Mouse (Mus musculus) kidney, embryonic 15.5 days (tissue): ENCODE measurements around the gene Zbtb38. TPM values are rescaled to one million over a fixed set of nuclear protein-coding genes. Genes with fewer than 3 reads are reported as not detected.
A peak's percentile ranks its signal among the peaks of the same experiment; 100 is the strongest.

Experiments used
- ATAC-seq: fragments of 200-750 bp; cut with Nextera tagmentation; replicated peaks from 2 replicates; pipeline ENCODE4 v1.8.0; 2017; ENCODE audit warnings: moderate TSS enrichment; ENCODE audit not compliant: low FRiP score
- H3K27ac ChIP-seq: fragments of 300-500 bp; sonication (generic); 2 replicates; pipeline ENCODE4 v1.5.1; 2015; ENCODE audit warnings: mild to moderate bottlenecking, inconsistent platforms
- H3K27me3 ChIP-seq: fragments of 300-500 bp; sonication (generic); 2 replicates; pipeline ENCODE4 v1.6.1; 2015; ENCODE audit warnings: inconsistent platforms
- H3K36me3 ChIP-seq: fragments of 300-500 bp; sonication (generic); 2 replicates; pipeline ENCODE4 v1.6.1; 2015; ENCODE audit warnings: inconsistent platforms
- H3K4me1 ChIP-seq: fragments of 300-500 bp; sonication (generic); 2 replicates; pipeline ENCODE4 v1.6.1; 2015; ENCODE audit warnings: inconsistent platforms
- H3K4me2 ChIP-seq: fragments of 300-500 bp; sonication (generic); 2 replicates; pipeline ENCODE4 v1.6.1; 2015; ENCODE audit warnings: moderate library complexity, mild to moderate bottlenecking, inconsistent platforms
- H3K4me3 ChIP-seq: fragments of 300-500 bp; sonication (generic); replicated peaks from 2 replicates; pipeline ENCODE4 v1.5.1; 2015; ENCODE audit warnings: mild to moderate bottlenecking, inconsistent platforms
- H3K9ac ChIP-seq: fragments of 300-500 bp; sonication (generic); 2 replicates; pipeline ENCODE4 v1.6.1; 2015; ENCODE audit warnings: mild to moderate bottlenecking, inconsistent platforms
- H3K9me3 ChIP-seq: fragments of 300-500 bp; sonication (generic); replicated peaks from 2 replicates; pipeline ENCODE4 v1.6.1; 2016; ENCODE audit warnings: inconsistent platforms
- WGBS: fragments of 180-500 bp; shearing (Covaris S2); methylation state at CpG from one replicate; pipeline ENCODE4 v1.1.7; 2015; ENCODE audit warnings: mixed read lengths; 5-methylcytosine and 5-hydroxymethylcytosine counted together
- polyA plus RNA-seq: library from polyadenylated mRNA; unstranded; fragments of >200 nt; fragmentation: Nextera tagmentation; extraction: Ambion mirVana; gene quantifications from 2 replicates; pipeline ENCODE4 v1.2.1, GENCODE M21; 2015

Gene Zbtb38
- polyA plus RNA-seq, 1 experiment from 2014 or later: 20.6 TPM

- Histone ChIP-seq H3K9me3 (no peaks in the 10 kb centered on the region), H3K36me3 (no peaks in the 10 kb centered on the region), H3K27ac (no peak overlapping the region), H3K4me2 (no peak overlapping the region), H3K4me3 (no peak overlapping the region), H3K27me3 (no peaks in the 10 kb centered on the region), H3K9ac (no peak overlapping the region), H3K4me1 (peaks cover 36% of the 10 kb centered on the region)
- WGBS: 75% methylated on average over 5 of the region's 5 CpGs
- ATAC-seq: no peak
These were observed 30.6 kb upstream of the Zbtb38 start for GRCm38 (mm10) chr9:96783258-96783657.

DNA sequence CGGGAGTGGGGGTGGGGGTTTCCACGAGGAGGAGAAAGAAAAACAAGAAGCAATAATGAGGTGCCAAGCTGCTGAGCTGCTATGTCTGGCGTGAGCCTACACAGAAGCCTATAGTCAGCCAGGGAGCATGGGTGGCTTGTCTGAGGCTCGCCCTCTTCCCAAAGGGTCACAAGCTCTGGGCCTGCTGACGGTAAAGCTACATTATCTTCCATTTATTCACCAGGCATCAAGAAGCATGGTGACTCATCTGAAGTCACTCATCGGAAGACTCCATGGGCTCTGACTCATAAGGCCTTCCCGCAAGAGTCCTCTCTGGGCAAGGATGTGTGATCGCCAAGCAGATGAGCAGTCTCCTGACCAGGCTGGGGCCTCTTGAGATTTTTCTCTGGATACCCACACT is 29.4 kb upstream of the Zbtb38 start:
- H3K4me2 ChIP-seq: no peak overlapping the region
- no peak overlapping the region for H3K27ac ChIP-seq
- 63% methylated on average over 8 of the region's 8 CpGs for WGBS
- no peak for ATAC-seq
- H3K36me3 ChIP-seq: no peaks in the 10 kb centered on the region
- H3K9me3 ChIP-seq: no peaks in the 10 kb centered on the region
- no peaks in the 10 kb centered on the region for H3K27me3 ChIP-seq
- H3K4me3 ChIP-seq: no peak overlapping the region
- no peak overlapping the region for H3K9ac ChIP-seq
- peaks cover 25% of the 10 kb centered on the region for H3K4me1 ChIP-seq

DNA sequence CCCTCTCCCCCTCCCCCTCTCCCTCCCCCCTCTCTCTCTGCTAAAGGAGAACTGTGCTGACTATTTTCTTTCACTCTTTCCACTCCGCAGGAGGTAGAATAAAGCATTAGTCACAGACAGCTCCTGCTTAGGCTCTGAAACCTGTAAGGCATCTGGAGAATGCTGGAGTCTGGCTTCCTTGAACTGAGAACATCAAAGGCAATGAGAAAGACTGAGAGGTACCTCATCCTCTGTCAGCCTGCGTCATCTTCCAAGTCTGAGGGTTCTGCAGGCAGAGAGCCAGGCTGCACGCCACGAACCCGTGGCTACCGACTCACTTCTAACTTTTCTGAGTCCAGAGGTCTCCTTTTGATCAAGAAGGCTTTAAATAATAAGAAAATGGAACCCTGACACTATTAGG is 20.5 kb upstream of the Zbtb38 start:
- WGBS: 7% methylated on average over 6 of the region's 6 CpGs
- Histone ChIP-seq H3K9ac (no peak overlapping the region), H3K9me3 (no peaks in the 10 kb centered on the region), H3K4me2 (peak overlapping the region; percentile 31; the same call in 1 of the 2 replicates), H3K4me3 (no peak overlapping the region), H3K27me3 (0 out of 2 replicates have a peak, but pooled peaks cover 3% of the 10 kb centered on the region), H3K36me3 (no peaks in the 10 kb centered on the region), H3K27ac (no peak overlapping the region), H3K4me1 (peaks cover 8% of the 10 kb centered on the region; the same call in 1 of the 2 replicates)
- no peak for ATAC-seq

GRCm38 (mm10) chr9:96770443-96770842 is 17.8 kb upstream of the Zbtb38 start:
- H3K27ac ChIP-seq: no peak overlapping the region
- H3K4me3 ChIP-seq: no peak overlapping the region
- no peak overlapping the region for H3K9ac ChIP-seq
- no peaks in the 10 kb centered on the region for H3K36me3 ChIP-seq
- no peaks in the 10 kb centered on the region for H3K9me3 ChIP-seq
- H3K27me3 ChIP-seq: 0 out of 2 replicates have a peak, but pooled peaks cover 3% of the 10 kb centered on the region
- no peak overlapping the region for H3K4me2 ChIP-seq
- 51% methylated on average over 3 of the region's 3 CpGs for WGBS
- peaks cover 10% of the 10 kb centered on the region for H3K4me1 ChIP-seq
- no peak for ATAC-seq

DNA sequence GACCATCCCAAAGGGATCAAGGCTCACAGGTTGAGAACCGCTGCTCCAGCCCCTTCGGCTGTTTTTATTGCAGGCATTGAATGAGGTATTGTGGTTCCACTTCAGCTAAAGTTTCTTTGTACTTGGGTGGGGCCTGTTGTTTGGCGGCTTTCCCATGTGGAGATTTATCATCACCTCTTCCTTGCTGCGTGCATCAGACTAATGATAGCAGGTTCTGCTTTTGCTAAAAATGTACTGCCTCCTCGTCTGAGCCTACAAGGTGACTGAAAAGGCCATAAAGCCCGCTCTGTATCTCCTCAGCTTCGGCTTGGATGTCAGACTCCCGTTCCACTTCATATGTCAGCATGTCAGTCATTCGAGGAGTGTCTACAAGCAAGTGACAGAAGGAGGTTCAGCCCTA is 17.0 kb upstream of the Zbtb38 start:
- ATAC-seq: no peak
- H3K36me3 ChIP-seq: no peaks in the 10 kb centered on the region
- peaks cover 12% of the 10 kb centered on the region for H3K4me1 ChIP-seq
- H3K9ac ChIP-seq: no peak overlapping the region
- 58% methylated on average over 9 of the region's 9 CpGs for WGBS
- no peak overlapping the region for H3K4me2 ChIP-seq
- H3K4me3 ChIP-seq: no peak overlapping the region
- no peaks in the 10 kb centered on the region for H3K9me3 ChIP-seq
- no peak overlapping the region for H3K27ac ChIP-seq
- 0 out of 2 replicates have a peak, but pooled peaks cover 3% of the 10 kb centered on the region for H3K27me3 ChIP-seq

GRCm38 (mm10) chr9:96767874-96768273 is 15.2 kb upstream of the Zbtb38 start:
- H3K27me3 ChIP-seq: 0 out of 2 replicates have a peak, but pooled peaks cover 3% of the 10 kb centered on the region
- H3K4me2 ChIP-seq: no peak overlapping the region
- peaks cover 4% of the 10 kb centered on the region; the same call in 1 of the 2 replicates for H3K4me1 ChIP-seq
- no peak for ATAC-seq
- no peak overlapping the region for H3K9ac ChIP-seq
- H3K9me3 ChIP-seq: no peaks in the 10 kb centered on the region
- H3K4me3 ChIP-seq: no peak overlapping the region
- H3K27ac ChIP-seq: no peak overlapping the region
- no peaks in the 10 kb centered on the region for H3K36me3 ChIP-seq

GRCm38 (mm10) chr9:96766078-96766477 is 13.4 kb upstream of the Zbtb38 start:
- ATAC-seq: no peak
- Histone ChIP-seq H3K36me3 (no peaks in the 10 kb centered on the region), H3K27ac (no peak overlapping the region), H3K4me1 (peaks cover 4% of the 10 kb centered on the region; the same call in 1 of the 2 replicates), H3K9ac (no peak overlapping the region), H3K27me3 (no peaks in the 10 kb centered on the region), H3K4me2 (no peak overlapping the region), H3K4me3 (no peak overlapping the region), H3K9me3 (no peaks in the 10 kb centered on the region)

GRCm38 (mm10) chr9:96765410-96765809 is 12.8 kb upstream of the Zbtb38 start:
- peak; percentile 66; the same call in 1 of the 2 replicates for ATAC-seq

GRCm38 (mm10) chr9:96763847-96764631 is 11.4 kb upstream of the Zbtb38 start:
- no peaks in the 10 kb centered on the region for H3K27me3 ChIP-seq
- WGBS: 83% methylated on average over 9 of the region's 9 CpGs
- no peak overlapping the region for H3K4me2 ChIP-seq
- ATAC-seq: no peak
- no peak overlapping the region for H3K4me3 ChIP-seq
- peaks cover 6% of the 10 kb centered on the region; the same call in 1 of the 2 replicates for H3K4me1 ChIP-seq
- H3K36me3 ChIP-seq: no peaks in the 10 kb centered on the region
- no peak overlapping the region for H3K27ac ChIP-seq
- no peak overlapping the region for H3K9ac ChIP-seq
- H3K9me3 ChIP-seq: no peaks in the 10 kb centered on the region

More at GRCm38 (mm10) chr9:96765410-96765809, 12.8 kb upstream of the Zbtb38 start:
- no peaks in the 10 kb centered on the region for H3K27me3 ChIP-seq
- no peaks in the 10 kb centered on the region for H3K9me3 ChIP-seq
- H3K4me3 ChIP-seq: no peak overlapping the region
- H3K36me3 ChIP-seq: no peaks in the 10 kb centered on the region
- no peak overlapping the region for H3K4me2 ChIP-seq
- no peak overlapping the region for H3K9ac ChIP-seq
- H3K27ac ChIP-seq: no peak overlapping the region
- peaks cover 4% of the 10 kb centered on the region; the same call in 1 of the 2 replicates for H3K4me1 ChIP-seq
- WGBS: 43% methylated on average over 5 of the region's 5 CpGs

DNA sequence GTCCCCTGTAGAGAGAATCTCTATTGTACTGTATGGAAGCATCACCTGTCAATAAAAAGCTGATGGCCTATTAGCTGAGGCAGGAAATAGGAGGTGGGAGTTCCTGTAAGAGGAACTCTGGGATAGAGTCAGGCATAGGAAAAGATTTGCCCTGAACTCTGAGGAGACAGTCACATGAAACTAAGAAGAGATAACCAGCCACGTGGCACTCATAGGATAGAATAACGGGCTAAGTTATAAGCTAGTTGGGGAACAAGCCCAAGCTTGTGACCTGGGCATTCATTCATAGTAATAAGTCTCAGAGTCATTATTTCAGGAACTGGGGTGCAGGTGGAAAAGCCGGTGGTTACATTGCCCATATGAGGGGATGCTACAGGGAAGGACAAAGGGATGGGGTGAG is 10.4 kb upstream of the Zbtb38 start:
- ATAC-seq: no peak
- no peak overlapping the region for H3K27ac ChIP-seq
- no peak overlapping the region for H3K4me2 ChIP-seq
- H3K9me3 ChIP-seq: no peaks in the 10 kb centered on the region
- no peak overlapping the region for H3K9ac ChIP-seq
- peaks cover 13% of the 10 kb centered on the region for H3K4me1 ChIP-seq
- WGBS: 91% methylated on average over 3 of the region's 3 CpGs
- no peak overlapping the region for H3K4me3 ChIP-seq
- H3K36me3 ChIP-seq: no peaks in the 10 kb centered on the region
- H3K27me3 ChIP-seq: no peaks in the 10 kb centered on the region

GRCm38 (mm10) chr9:96758749-96759597 is 6.3 kb upstream of the Zbtb38 start:
- Histone ChIP-seq H3K9ac (0 out of 2 replicates have a peak overlapping the region, but pooled peaks have one; percentile 36), H3K36me3 (no peaks in the 10 kb centered on the region), H3K4me2 (peak overlapping the region; percentile 59), H3K4me1 (peaks cover 9% of the 10 kb centered on the region), H3K9me3 (no peaks in the 10 kb centered on the region), H3K4me3 (peak overlapping the region; percentile 41), H3K27ac (peak overlapping the region; percentile 66; the same call in 1 of the 2 replicates), H3K27me3 (no peaks in the 10 kb centered on the region)
- 10% methylated on average over 22 of the region's 22 CpGs for WGBS
- ATAC-seq: peak; percentile 94
